Mouse (Mus musculus) adrenal gland, postnatal 25 days (tissue): ENCODE results near the gene Pla2g6. TPM values are rescaled to one million over a fixed set of nuclear protein-coding genes. Genes with fewer than 3 reads are reported as not detected.

Source experiments
- microRNA-seq, 2 experiments: library from miRNA; unstranded; fragments of <30 nt; microRNA quantifications; one replicate each; pipeline ENCODE4 v1.2.0; 2021
- total RNA-seq: library from RNA; stranded (reverse); gene quantifications from 2 replicates; pipeline ENCODE4 v1.2.3, GENCODE M21; 2021

Pla2g6 gene
- total RNA-seq, 1 experiment from 2014 or later = 28.4 TPM

Small RNA genes lying within 50 kb of the gene (microRNA-seq; reads per million reads assigned to microRNA genes)
- 0.69 to 2.1 reads per million in 2 experiments for gene Mir1943

Other genes starting within 250 kb of the Pla2g6 start
- gene Micall1, start 219.5 kb downstream of the Pla2g6 start, total RNA-seq = 42.9 and 57.5 TPM in 2 replicates
- 110 and 122 TPM in 2 replicates for gene Polr2f, start 187.4 kb downstream of the Pla2g6 start, total RNA-seq
- 6.3 and 7.2 TPM in 2 replicates for gene 1700088E04Rik, start 187.1 kb downstream of the Pla2g6 start, total RNA-seq
- 0.95 and 2.1 TPM in 2 replicates for gene Sox10, start 163.2 kb downstream of the Pla2g6 start, total RNA-seq
- gene Pick1, start 99.2 kb downstream of the Pla2g6 start, total RNA-seq = 20.8 and 26.1 TPM in 2 replicates
- not detected in 2 replicates for gene Gm49486, start 99.0 kb downstream of the Pla2g6 start, total RNA-seq
- not detected in 2 replicates for gene Slc16a8, start 73.6 kb downstream of the Pla2g6 start, total RNA-seq
- gene Baiap2l2, start 42.9 kb downstream of the Pla2g6 start, total RNA-seq = not detected in 2 replicates
- 2.2 and 3.1 TPM in 2 replicates for gene Maff, start 18.2 kb upstream of the Pla2g6 start, total RNA-seq
- gene Tmem184b, start 75.2 kb upstream of the Pla2g6 start, total RNA-seq = 47.1 and 54.5 TPM in 2 replicates
- 92.0 and 115 TPM in 2 replicates for gene Csnk1e, start 127.2 kb upstream of the Pla2g6 start, total RNA-seq
- 0.27 and 0.57 TPM in 2 replicates for gene Kcnj4, start 176.9 kb upstream of the Pla2g6 start, total RNA-seq
- 2.7 and 3.3 TPM in 2 replicates for gene Kdelr3, start 188.0 kb upstream of the Pla2g6 start, total RNA-seq
- 331 and 385 TPM in 2 replicates for gene Ddx17, start 218.4 kb upstream of the Pla2g6 start, total RNA-seq